Mouse (Mus musculus): Measurements from ENCODE around the gene Kl.

GRCm38 (mm10) chr5:150919961-150920360 is 32.4 kb upstream of the Kl start:
- TF ChIP-seq POLR2A (IDR thresholded peaks at IDR 0.05; ENCODE audit: control insufficient read depth, low read depth, low read length) (no peak), CTCF (IDR thresholded peaks at IDR 0.05; ENCODE audit: control insufficient read depth, insufficient read depth, insufficient replicate concordance, low read depth, low read length) (no peak)
